Mouse (Mus musculus): ENCODE measurements at regions not wholly inside any gene's neighbourhood (a gene's known extent, or its start where the extent isn't known, plus 50 kb on each side); places are given as distances from the start of the nearest gene placed in this dataset.

- DNase-seq (ENCODE audit: low spot score): peak; percentile 56
These were observed 240.3 kb upstream of the Lrig3 start for GRCm38 (mm10) chr10:125725681-125726139.

DNA sequence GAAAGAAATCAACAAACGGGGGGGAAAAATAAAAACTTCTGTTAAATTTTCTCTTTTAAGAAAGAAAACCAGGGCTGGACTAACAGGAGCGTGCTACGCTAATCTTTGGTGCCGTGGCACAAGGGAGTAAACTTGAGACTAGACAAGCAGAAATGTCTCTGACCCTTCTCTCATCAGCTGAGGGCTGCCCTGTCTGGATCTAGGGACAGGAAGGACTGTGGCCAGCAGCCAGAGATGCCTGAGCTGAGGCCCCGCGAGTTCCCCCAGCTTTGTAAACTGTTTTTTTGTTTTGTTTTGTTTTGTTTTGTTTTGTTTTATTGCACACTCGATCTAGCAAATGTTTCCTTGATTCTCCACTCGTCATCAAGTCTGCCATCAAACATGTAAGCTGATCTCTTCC is 239.4 kb upstream of the Lrig3 start:
- DNase-seq (ENCODE audit: low spot score): peak; percentile 42

- DNase-seq (ENCODE audit: low spot score): no peak
These were observed 230.0 kb upstream of the Lrig3 start for GRCm38 (mm10) chr10:125735744-125736494.

DNA sequence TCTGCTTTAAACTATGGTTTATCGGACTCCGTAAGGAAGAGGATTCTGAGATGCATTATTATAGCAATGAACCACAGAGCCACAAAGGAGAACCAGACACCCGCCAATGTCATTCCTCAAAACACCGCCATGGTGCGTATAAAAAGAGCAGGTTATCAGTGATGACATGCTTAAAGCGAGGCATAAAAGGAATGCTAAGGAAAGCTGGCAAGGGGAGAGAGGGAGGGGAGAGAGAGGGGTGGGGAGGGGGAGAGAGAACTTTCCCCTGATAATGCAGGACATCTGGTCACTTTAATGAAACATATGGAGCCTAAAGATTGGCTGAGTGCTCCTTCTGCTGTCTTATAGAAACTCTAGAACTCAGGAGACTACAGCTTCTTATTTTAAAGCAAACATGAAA is 222.8 kb upstream of the Lrig3 start:
- no peak for DNase-seq (ENCODE audit: low spot score)

DNA sequence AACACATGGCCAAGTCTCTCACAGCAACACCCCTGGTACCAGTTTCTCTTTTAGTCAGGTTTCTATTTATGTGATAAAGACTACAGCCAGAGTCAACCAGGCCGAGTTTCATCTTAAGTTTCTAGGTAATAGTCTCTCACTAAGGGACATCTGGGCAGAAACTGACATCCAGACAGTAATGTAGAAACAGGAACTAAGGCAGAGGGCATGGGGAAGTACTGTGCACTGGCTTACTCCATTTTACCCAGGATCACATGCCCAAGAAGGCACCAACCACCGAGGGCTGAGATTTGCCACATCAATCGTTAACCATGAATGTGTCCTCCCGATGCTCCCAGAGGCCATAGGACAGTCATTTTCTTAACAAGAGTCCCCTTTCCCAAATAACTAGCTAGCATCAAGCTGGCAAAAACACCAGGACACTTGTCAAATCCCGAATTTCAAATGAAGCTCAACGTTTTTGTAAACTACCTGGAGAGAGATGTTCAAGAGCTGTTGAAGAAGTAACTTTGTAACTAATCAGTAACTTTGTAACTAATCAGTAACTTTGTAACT is 216.9 kb upstream of the Lrig3 start:
- DNase-seq (ENCODE audit: low spot score): no peak

GRCm38 (mm10) chr10:125752506-125753218 is 213.3 kb upstream of the Lrig3 start:
- no peak for DNase-seq (ENCODE audit: low spot score)

GRCm38 (mm10) chr10:125759171-125759570 is 206.8 kb upstream of the Lrig3 start:
- DNase-seq (ENCODE audit: low spot score): no peak

- no peak for DNase-seq (ENCODE audit: low spot score)
These were observed 203.4 kb upstream of the Lrig3 start for GRCm38 (mm10) chr10:125762367-125763068.

- peak; percentile 55 for DNase-seq (ENCODE audit: low spot score)
These were observed 201.4 kb upstream of the Lrig3 start for GRCm38 (mm10) chr10:125764402-125765102.

DNA sequence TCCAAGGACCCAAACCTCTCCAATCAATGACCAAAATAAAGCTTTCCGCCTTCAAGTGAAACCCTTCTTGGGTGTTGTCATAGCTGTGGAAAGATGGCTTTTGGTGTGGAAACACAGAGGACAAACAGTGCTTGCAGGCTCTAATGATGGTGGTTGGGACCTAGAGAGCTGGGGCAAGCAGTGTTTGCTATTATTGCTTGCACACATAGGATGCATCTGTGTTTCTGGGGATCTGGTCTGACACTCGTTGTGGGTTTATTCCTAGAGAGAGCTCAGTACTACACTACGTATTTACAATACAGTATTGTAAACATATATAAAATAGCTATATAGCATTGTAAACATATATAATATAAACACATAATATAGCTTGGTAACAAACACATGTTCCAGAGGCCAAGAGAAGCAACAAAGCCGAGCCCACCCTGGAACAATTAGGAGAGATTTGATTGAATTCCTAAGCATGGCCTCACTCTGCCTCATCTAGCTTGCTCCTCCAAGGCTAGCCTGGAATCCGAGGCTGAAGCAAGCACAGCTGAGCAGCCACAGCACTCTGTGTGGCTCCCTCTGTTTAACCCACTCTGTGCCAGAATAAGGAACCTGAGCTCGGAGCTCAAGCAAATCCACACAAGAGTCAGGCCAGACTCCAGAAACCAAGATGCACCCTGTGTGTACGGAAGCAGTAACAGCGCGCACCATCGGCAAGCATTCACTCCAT is 200.7 kb upstream of the Lrig3 start:
- DNase-seq (ENCODE audit: low spot score): no peak

- DNase-seq (ENCODE audit: low spot score): no peak
These were observed 197.7 kb upstream of the Lrig3 start for GRCm38 (mm10) chr10:125768281-125768680.

GRCm38 (mm10) chr10:125773541-125773940 is 192.4 kb upstream of the Lrig3 start:
- no peak for DNase-seq (ENCODE audit: low spot score)

DNA sequence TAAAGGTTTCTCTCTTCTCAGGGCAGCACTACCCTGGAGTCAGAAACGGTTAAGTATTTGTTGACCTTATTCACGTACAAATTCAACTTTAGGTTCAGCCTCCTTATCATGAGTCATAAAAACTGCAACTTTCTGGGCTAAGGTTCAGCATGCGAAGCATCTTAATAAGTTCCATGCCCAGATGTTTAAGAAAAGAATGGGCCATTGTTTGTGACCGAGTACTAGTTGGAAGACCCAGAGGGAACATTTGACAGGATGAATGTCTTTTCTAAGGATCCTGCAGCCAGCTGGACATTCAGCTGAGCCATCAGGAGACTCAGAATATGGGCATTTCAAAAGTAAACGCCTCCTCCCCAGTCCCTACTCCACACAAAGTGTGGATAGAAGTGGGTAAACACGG is 183.5 kb upstream of the Lrig3 start:
- no peak for DNase-seq (ENCODE audit: low spot score)

DNA sequence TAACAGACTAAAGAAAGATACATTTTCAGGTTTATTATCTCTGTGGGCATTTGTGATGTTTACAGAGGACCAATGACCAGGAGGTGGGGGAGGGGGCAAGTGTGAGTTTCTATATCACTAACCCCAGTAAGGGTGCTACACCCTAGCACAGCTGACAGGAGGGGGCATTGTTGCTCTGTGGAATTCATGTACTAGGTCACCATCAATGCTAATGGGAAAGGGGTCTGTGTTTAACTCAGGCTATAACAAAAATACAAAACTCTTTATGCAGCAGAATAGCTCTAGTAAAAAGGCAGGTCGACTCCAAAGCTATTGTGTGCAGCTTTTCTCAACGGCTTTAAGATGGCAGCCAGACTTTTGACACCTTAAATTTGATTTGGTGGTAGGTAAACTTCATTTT is 181.1 kb upstream of the Lrig3 start:
- DNase-seq (ENCODE audit: low spot score): peak; percentile 64

- DNase-seq (ENCODE audit: low spot score): no peak
These were observed 180.3 kb upstream of the Lrig3 start for GRCm38 (mm10) chr10:125785448-125786196.

GRCm38 (mm10) chr10:125786197-125786879 is 179.6 kb upstream of the Lrig3 start:
- no peak for DNase-seq (ENCODE audit: low spot score)

DNA sequence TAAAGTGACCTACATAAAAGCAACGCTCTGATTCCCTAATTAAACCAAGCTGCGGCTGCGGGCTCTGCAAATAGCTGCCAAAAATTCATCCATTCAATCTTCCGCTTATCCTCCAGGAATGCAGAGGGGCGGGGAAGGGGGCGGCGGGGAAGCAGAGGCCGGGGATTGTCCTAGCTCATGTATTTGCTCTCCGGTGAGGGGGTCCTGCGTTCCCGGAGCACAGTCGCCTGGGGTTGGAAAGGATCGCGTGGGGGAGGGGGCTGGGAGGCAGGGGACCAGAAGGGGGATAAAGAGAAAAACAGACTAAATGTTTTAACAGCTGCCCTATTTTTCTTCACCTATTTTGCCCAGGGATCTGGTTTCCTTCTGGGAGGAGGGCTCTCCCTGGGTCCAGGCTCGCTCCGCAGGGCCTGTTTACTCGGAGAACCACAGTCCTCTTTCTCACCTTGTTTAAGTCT is 179.1 kb upstream of the Lrig3 start:
- DNase-seq (ENCODE audit: low spot score): peak; percentile 55

DNA sequence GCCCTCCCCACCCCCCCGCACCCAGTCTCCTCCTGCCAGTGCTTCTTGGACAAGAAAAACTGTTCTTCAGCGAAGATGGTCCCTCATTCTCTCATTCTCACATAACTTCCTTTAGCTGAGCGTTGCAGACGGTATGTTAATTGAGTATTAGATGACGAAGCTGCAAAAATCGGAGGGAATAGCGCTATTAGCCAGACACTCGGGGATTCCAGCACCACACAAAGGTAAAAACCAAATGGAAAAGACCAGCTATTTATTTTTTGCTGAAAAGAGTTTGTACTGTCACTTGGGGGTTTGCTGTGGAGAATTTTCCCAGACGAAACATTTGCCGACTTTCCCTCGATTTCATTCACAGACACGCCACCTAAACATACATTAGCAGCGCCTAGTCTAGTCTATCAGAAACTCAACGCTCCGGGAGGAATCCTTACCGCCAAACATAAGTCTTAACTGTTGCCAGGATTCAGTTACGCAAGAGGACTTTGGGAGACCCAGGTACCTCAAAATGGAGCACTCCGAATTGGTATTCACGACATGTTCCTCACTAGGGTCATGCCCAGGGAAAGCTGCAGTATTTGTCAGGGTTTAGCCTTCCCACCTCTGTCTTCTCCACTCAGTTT is 178.4 kb upstream of the Lrig3 start:
- no peak for DNase-seq (ENCODE audit: low spot score)

DNA sequence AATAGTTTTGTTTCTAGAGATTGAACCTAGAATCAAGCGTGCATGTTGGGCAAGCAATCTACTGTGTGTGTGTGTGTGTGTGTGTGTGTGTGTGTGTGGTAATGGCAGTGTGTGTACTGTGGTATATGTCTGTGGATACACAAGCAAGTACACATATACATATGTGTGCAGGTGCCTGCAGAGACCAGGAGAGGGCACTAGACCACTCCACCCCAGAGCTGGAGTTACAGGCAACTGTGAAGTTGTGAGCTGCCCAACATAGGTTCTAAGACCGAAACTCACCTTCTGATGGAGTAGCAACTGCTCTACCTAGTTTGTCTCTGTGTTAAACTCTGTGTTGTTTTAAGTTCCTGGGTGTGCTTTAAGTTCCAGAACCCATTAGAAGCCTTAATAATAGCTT is 177.7 kb upstream of the Lrig3 start:
- no peak for DNase-seq (ENCODE audit: low spot score)
